Mouse (Mus musculus): ENCODE measurements around the gene Vmn1r29. TPM values are rescaled to one million over a fixed set of nuclear protein-coding genes. Genes with fewer than 3 reads are reported as not detected.

Gene Vmn1r29
- not detected for polyA plus RNA-seq (2017; shearing (Covaris generic))

GRCm38 (mm10) chr6:58301249-58301648 is at the start of gene Vmn1r29:
TSS of gene Vmn1r29 (plus strand) at chr6:58301549.

GRCm38 (mm10) chr6:58261737-58262136 is 39.6 kb upstream of the Vmn1r29 start, which contains the start of gene Vmn1r28:
TSS of gene Vmn1r28 (plus strand) at chr6:58262037.

Other genes starting within 250 kb of the Vmn1r29 start
- gene Vmn1r27, start 82.7 kb upstream of the Vmn1r29 start, polyA plus RNA-seq (2017; shearing (Covaris generic)): not detected
- not detected for gene Vmn1r28, start 39.5 kb upstream of the Vmn1r29 start, polyA plus RNA-seq (2017; shearing (Covaris generic))
- gene Vmn1r30, start 141.8 kb downstream of the Vmn1r29 start, polyA plus RNA-seq (2017; shearing (Covaris generic)): not detected
- not detected for gene Vmn1r31, start 173.8 kb downstream of the Vmn1r29 start, polyA plus RNA-seq (2017; shearing (Covaris generic))

All from CD4-positive, CD25-positive, alpha-beta regulatory T cell, adult 9 weeks (primary cell).